Mouse (Mus musculus) left cerebral cortex, postnatal 4 days (tissue): ENCODE data around the gene Aass. TPM values are rescaled to one million over a fixed set of nuclear protein-coding genes. Genes with fewer than 3 reads are reported as not detected.

Source experiments
- DNase-seq: peaks from one replicate; pipeline ENCODE4 v3.0.0-alpha.2; 2022
- intact Hi-C: fragments of 180-260 bp; cut with DNase I; formaldehyde crosslinking; loops from one replicate; pipeline ENCODE4 v1.15.1; 2025
- total RNA-seq, 2 experiments: library from RNA; stranded (reverse); gene quantifications; 2 replicates each; pipeline ENCODE4 v1.2.3; 2021

The Aass gene
- total RNA-seq, 2 experiments from 2014 or later, result 0.60 to 0.66 TPM

- intact Hi-C loops, result no loop called here
- no peak for DNase-seq
Measured at GRCm38 (mm10) chr6:23076060-23076459, 56.7 kb downstream of the Aass start.

DNA sequence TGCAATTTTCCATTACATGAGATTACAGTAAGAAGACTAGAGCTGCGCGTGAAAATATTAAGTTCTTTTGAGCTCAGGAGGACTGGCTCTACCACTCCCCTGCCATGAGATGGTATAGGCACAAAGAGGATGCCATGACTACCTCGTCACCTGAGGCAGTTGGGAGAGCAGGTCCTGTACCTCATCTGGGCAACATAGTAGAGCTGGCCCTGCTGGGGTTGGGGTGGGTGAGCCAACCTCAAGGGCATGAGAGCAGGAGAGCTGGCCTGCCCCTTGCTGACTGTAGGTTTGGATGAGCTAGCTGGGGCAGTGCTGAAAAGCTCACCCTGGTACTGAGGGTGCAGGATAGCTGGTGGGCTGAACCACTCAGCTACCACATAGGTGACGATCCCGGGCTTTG lies 77.1 kb downstream of the Aass start:
- no peak for DNase-seq
- intact Hi-C loops, result no loop called here

GRCm38 (mm10) chr6:23048836-23049235 lies 84.0 kb downstream of the Aass start:
- intact Hi-C loops, result no loop called here

DNA sequence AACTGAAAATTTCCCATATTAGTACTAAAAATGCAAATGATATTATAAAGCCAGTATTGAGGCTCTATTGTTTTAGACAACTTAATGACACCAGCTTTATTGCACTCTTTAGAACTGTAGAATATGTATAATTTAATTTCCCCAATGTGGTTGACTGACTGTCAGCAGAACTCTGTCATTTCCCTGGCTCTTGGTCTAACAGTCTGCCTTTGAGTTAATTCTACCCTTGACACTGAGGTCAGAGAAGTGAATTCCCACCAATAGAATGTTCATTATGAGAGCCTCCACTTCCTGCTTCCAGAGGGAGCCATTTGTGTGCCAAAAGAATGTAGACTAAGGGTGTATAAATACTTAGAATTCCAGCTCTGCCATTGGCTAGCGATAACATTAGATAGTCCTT lies 104.5 kb downstream of the Aass start:
- no peak for DNase-seq
- intact Hi-C loops, result no loop called here

More at GRCm38 (mm10) chr6:23048836-23049235, 84.0 kb downstream of the Aass start:
- no peak for DNase-seq

Other genes starting within 250 kb of the Aass start
- gene Fezf1, start 115.4 kb upstream of the Aass start, total RNA-seq, result 1 to 10 TPM in 1 of 2 experiments, not detected in 1; 1.9 TPM